Mouse (Mus musculus) cortical plate, adult 2 months (tissue): ENCODE measurements at regions not wholly inside any gene's neighbourhood (a gene's known extent, or its start where the extent isn't known, plus 50 kb on each side); places are given as distances from the start of the nearest gene placed in this dataset.

Experiments
- CTCF ChIP-seq: fragments of 200-500 bp; IDR thresholded peaks from 2 replicates; pipeline ENCODE4 v1.5.1; 2011; ENCODE audit warnings: mild to moderate bottlenecking, control low read depth, low read length; ENCODE audit not compliant: insufficient read depth; ENCODE audit errors: extremely low read depth
- POLR2A ChIP-seq: fragments of 200-500 bp; IDR thresholded peaks from 2 replicates; pipeline ENCODE4 v1.6.1; 2011; ENCODE audit warnings: mild to moderate bottlenecking, low read length, control low read depth; ENCODE audit not compliant: insufficient read depth; ENCODE audit errors: extremely low read depth

DNA sequence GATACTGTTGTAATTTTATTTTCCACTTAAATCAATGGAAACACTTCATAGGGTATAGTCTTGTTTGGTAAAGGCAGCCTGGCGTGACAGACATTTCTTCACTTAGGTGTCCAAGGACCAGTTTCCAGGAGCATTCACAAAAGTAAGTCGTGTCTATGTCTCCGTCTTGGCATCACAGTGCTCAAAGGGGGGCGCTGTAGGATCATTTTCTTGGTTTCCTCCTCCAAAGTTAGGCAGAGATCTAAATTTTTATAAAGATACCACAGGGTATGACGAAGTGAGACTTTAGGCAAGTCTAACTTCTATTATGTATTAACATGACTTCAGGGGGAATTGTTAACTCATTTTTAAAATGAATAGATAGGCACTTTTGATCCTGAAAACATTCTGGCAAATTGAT lies 79.1 kb downstream of the Llph start:
- TF ChIP-seq CTCF = peak; percentile 30; the same call in 1 of the 2 replicates
- no peak for TF ChIP-seq POLR2A
